Mouse (Mus musculus) neutrophil, adult 65 days (primary cell): Measurements from ENCODE around the gene Tlr12. TPM values are rescaled to one million over a fixed set of nuclear protein-coding genes. Genes with fewer than 3 reads are reported as not detected.

Experiments used
- total RNA-seq: library from RNA; stranded (reverse); gene quantifications from 2 replicates; pipeline ENCODE4 v1.2.4, GENCODE M21; 2023

Tlr12 gene
- total RNA-seq: not detected in 2 replicates

DNA sequence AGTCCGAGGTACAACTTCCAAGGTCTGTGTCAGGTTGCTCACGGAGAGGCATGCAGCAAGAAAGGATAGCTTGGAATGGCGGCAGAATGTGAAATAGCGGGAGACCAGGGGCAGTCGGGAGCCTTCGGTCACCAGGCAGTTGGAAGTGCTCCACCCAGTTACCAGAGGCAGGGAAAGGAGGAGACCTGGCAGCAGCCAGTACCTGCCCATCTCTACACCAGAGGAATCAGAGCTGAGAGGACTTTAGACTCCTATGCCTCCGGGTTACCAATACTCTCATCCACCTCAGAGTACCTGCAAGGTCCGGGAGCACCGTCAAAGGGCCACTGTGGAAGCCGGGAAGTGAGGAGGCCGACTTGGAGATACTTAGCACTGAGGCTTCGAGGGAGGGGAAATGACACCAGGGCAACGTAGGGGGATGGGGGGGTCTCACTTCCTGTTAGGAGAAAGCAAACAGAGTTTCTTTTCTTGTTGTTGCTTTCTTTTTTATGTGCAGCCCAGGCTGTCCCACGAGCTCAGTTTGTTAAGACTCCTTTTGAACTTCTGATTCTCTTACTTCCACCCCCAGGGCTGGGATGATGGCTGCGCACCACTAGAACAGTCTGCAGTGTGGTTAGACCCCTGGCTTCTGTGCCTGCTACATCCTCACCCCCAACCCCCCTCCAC is at the start of gene Tlr12:
Tlr12 (minus strand) TSS at position 374 of the 666 bp plus-strand sequence.

DNA sequence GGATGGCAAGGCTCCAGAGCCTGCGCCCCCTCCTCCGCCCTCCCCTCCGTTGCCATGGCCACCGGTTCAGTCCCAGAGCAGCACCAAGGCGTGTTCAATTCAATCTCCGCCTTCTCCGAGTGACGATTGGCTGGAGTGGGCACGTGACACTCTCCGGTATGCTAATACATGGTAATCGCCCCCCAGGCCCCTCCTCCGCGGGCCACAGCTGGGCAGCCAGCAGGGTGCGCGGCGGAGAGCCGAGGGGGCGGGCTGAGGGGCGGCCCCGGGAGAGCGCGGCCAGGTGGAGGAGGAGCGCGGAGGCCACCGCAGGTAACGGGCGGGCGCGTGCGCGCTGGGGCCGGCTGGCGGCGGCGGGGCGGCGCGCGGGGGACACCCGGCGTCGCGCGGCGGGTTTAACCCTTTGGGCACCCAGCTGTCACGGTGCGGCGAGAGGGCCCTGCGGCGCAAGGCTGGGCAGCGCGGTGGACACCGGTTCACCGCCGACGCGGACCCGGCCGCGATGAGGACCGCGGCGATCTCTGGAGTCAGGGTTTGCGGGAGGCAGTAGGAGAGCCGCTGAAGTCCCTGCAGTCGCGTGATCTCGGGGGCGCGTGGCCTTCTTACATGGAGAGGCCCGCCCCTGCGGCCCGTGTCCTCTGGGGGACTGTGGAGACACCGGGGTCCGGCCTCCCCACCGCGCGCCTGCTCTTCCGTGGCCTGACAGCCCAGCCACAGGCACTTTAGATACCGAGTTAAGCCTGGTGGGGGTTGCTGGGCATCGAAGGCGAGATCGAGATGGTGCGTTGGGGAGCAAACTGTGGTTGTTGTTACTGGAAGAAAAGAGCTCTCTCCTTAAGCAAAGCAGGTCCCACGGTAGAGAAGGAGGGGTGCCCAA is 36.3 kb upstream of the Tlr12 start, which contains the start of gene Phc2:
Phc2 (plus strand) TSS at position 198 of the 877 bp plus-strand sequence.

DNA sequence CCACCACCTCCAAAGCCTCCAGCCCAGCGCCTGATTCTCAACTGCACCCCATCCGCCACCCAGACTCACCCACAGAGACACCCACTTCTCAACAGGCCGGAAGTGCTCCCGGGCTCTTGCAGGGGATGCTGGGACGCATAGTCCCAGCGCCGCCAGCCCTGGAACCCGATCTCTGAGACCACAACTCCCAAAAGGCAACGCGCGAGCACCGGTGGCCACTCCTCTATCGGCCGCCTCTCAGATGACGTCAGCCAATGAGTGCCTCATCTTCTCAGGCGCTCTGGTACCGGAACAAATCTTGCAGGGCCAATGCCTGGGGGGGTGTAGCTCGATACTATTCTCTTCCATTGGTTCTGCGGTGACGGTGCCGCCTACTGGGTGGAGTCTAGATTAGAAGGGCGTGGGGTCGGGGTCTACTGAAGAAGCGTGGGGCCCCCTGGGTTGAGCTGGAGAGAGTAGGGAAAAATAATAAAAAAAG is 8.5 kb downstream of the Tlr12 start, which contains the start of gene Zscan20:
Zscan20 (minus strand) TSS at position 174 of the 478 bp plus-strand sequence.

Other genes with a start within 250 kb of the Tlr12 start
- 1.00 and 1.2 TPM in 2 replicates for gene Zscan20, start 8.5 kb downstream of the Tlr12 start, total RNA-seq
- gene Phc2, start 36.1 kb upstream of the Tlr12 start, total RNA-seq: 29.7 and 31.8 TPM in 2 replicates
- 0.18 and 0.41 TPM in 2 replicates for gene A3galt2, start 136.7 kb upstream of the Tlr12 start, total RNA-seq
- gene Zfp362, start 187.4 kb upstream of the Tlr12 start, total RNA-seq: 5.9 and 6.4 TPM in 2 replicates